Mouse (Mus musculus): ENCODE data around the gene Snap25.

Gene Snap25

GRCm38 (mm10) chr2:136711746-136712440 is 1.4 kb upstream of the Snap25 start:
- no peak for DNase-seq (ENCODE audit: extremely low read depth, low read depth, low spot score)

- DNase-seq (ENCODE audit: extremely low read depth, low read depth, low spot score), result no peak
Measured at GRCm38 (mm10) chr2:136712441-136713015, 725 bp upstream of the Snap25 start.

- no peak for DNase-seq (ENCODE audit: extremely low read depth, low read depth, low spot score)
Measured at GRCm38 (mm10) chr2:136714008-136714411, 757 bp downstream of the Snap25 start.

GRCm38 (mm10) chr2:136715531-136715930 is 2.3 kb downstream of the Snap25 start:
- no peak for DNase-seq (ENCODE audit: extremely low read depth, low read depth, low spot score)

- DNase-seq (ENCODE audit: extremely low read depth, low read depth, low spot score), result no peak
Measured at GRCm38 (mm10) chr2:136716400-136716799, 3.1 kb downstream of the Snap25 start.

GRCm38 (mm10) chr2:136720235-136720634 is 7.0 kb downstream of the Snap25 start:
- DNase-seq (ENCODE audit: extremely low read depth, low read depth, low spot score), result no peak

GRCm38 (mm10) chr2:136738260-136738659 is 25.0 kb downstream of the Snap25 start:
- DNase-seq (ENCODE audit: extremely low read depth, low read depth, low spot score), result no peak

- DNase-seq (ENCODE audit: extremely low read depth, low read depth, low spot score), result no peak
Measured at GRCm38 (mm10) chr2:136742230-136742629, 29.0 kb downstream of the Snap25 start.

GRCm38 (mm10) chr2:136744683-136745326 is 31.6 kb downstream of the Snap25 start:
- no peak for DNase-seq (ENCODE audit: extremely low read depth, low read depth, low spot score)

- DNase-seq (ENCODE audit: extremely low read depth, low read depth, low spot score), result no peak
Measured at GRCm38 (mm10) chr2:136745327-136745994, 32.2 kb downstream of the Snap25 start.

- DNase-seq (ENCODE audit: extremely low read depth, low read depth, low spot score), result no peak
Measured at GRCm38 (mm10) chr2:136753682-136754081, 40.4 kb downstream of the Snap25 start.

- DNase-seq (ENCODE audit: extremely low read depth, low read depth, low spot score), result no peak
Measured at GRCm38 (mm10) chr2:136758809-136759551, 45.7 kb downstream of the Snap25 start.

GRCm38 (mm10) chr2:136778156-136778555 is 64.9 kb downstream of the Snap25 start:
- DNase-seq (ENCODE audit: extremely low read depth, low read depth, low spot score), result no peak

GRCm38 (mm10) chr2:136778674-136779073 is 65.4 kb downstream of the Snap25 start:
- DNase-seq (ENCODE audit: extremely low read depth, low read depth, low spot score), result no peak

GRCm38 (mm10) chr2:136780268-136780667 is 67.0 kb downstream of the Snap25 start:
- DNase-seq (ENCODE audit: extremely low read depth, low read depth, low spot score), result no peak

GRCm38 (mm10) chr2:136784310-136784709 is 71.1 kb downstream of the Snap25 start:
- no peak for DNase-seq (ENCODE audit: extremely low read depth, low read depth, low spot score)

- no peak for DNase-seq (ENCODE audit: extremely low read depth, low read depth, low spot score)
Measured at GRCm38 (mm10) chr2:136788379-136788778, 75.1 kb downstream of the Snap25 start.

GRCm38 (mm10) chr2:136796518-136796917 is 83.3 kb downstream of the Snap25 start:
- no peak for DNase-seq (ENCODE audit: extremely low read depth, low read depth, low spot score)

GRCm38 (mm10) chr2:136798887-136799430 is 85.7 kb downstream of the Snap25 start:
- no peak for DNase-seq (ENCODE audit: extremely low read depth, low read depth, low spot score)

GRCm38 (mm10) chr2:136801102-136801501 is 87.8 kb downstream of the Snap25 start:
- no peak for DNase-seq (ENCODE audit: extremely low read depth, low read depth, low spot score)

- DNase-seq (ENCODE audit: extremely low read depth, low read depth, low spot score), result no peak
Measured at GRCm38 (mm10) chr2:136802076-136802475, 88.8 kb downstream of the Snap25 start.

Data from fat pad, adult 2 months (tissue).